Mouse (Mus musculus): ENCODE results near the gene Ctnnd2. TPM values are rescaled to one million over a fixed set of nuclear protein-coding genes. Genes with fewer than 3 reads are reported as not detected.

Gene Ctnnd2
- polyA plus RNA-seq, 1 experiment, result 0.28 TPM

GRCm38 (mm10) chr15:30682360-30683119, 510.1 kb downstream of the Ctnnd2 start:
- no peaks in the 10 kb centered on the region for H3K4me1 ChIP-seq (ENCODE audit: control insufficient read depth, insufficient read depth, low read length)
- no peak overlapping the region for H3K4me3 ChIP-seq (ENCODE audit: insufficient read depth, low read depth, low read length)
- 64% methylated on average over 14 of the region's 14 CpGs for WGBS
- TF ChIP-seq CTCF (conservative IDR thresholded peaks at IDR 0.05; ENCODE audit: insufficient read depth, insufficient read length, low read depth, low read length), result no peak
- TF ChIP-seq POLR2A (IDR thresholded peaks at IDR 0.05; ENCODE audit: low read depth, low read length), result no peak
- no peak for DNase-seq
- H3K27ac ChIP-seq (ENCODE audit: insufficient read depth, low read depth, low read length), result no peak overlapping the region
- no peaks in the 10 kb centered on the region for H3K36me3 ChIP-seq (ENCODE audit: control insufficient read depth, insufficient read depth, low read length)
- H3K27me3 ChIP-seq (replicated peaks; ENCODE audit: control insufficient read depth, insufficient read depth, low read length), result no peaks in the 10 kb centered on the region

- DNase-seq, result no peak
- Histone ChIP-seq H3K4me3 (ENCODE audit: insufficient read depth, low read depth, low read length) (no peak overlapping the region), H3K27ac (ENCODE audit: insufficient read depth, low read depth, low read length) (no peak overlapping the region), H3K27me3 (replicated peaks; ENCODE audit: control insufficient read depth, insufficient read depth, low read length) (no peaks in the 10 kb centered on the region), H3K4me1 (ENCODE audit: control insufficient read depth, insufficient read depth, low read length) (no peaks in the 10 kb centered on the region), H3K36me3 (ENCODE audit: control insufficient read depth, insufficient read depth, low read length) (no peaks in the 10 kb centered on the region)
- TF ChIP-seq POLR2A (IDR thresholded peaks at IDR 0.05; ENCODE audit: low read depth, low read length), result no peak
- TF ChIP-seq CTCF (conservative IDR thresholded peaks at IDR 0.05; ENCODE audit: insufficient read depth, insufficient read length, low read depth, low read length), result no peak
- 60% methylated on average over 4 of the region's 4 CpGs for WGBS
Observed at GRCm38 (mm10) chr15:30686206-30687101, 514.1 kb downstream of the Ctnnd2 start.

GRCm38 (mm10) chr15:30693754-30694205, 521.4 kb downstream of the Ctnnd2 start:
- no peak overlapping the region for H3K4me3 ChIP-seq (ENCODE audit: insufficient read depth, low read depth, low read length)
- 81% methylated on average over 6 of the region's 6 CpGs for WGBS
- H3K27me3 ChIP-seq (replicated peaks; ENCODE audit: control insufficient read depth, insufficient read depth, low read length), result no peaks in the 10 kb centered on the region; the same call in 1 of the 2 replicates
- H3K4me1 ChIP-seq (ENCODE audit: control insufficient read depth, insufficient read depth, low read length), result no peaks in the 10 kb centered on the region
- no peak overlapping the region for H3K27ac ChIP-seq (ENCODE audit: insufficient read depth, low read depth, low read length)
- H3K36me3 ChIP-seq (ENCODE audit: control insufficient read depth, insufficient read depth, low read length), result no peaks in the 10 kb centered on the region
- no peak for DNase-seq
- TF ChIP-seq CTCF (conservative IDR thresholded peaks at IDR 0.05; ENCODE audit: insufficient read depth, insufficient read length, low read depth, low read length) (no peak), POLR2A (IDR thresholded peaks at IDR 0.05; ENCODE audit: low read depth, low read length) (no peak)

GRCm38 (mm10) chr15:30694286-30694685, 521.9 kb downstream of the Ctnnd2 start:
- Histone ChIP-seq H3K4me1 (ENCODE audit: control insufficient read depth, insufficient read depth, low read length) (no peaks in the 10 kb centered on the region), H3K27ac (ENCODE audit: insufficient read depth, low read depth, low read length) (no peak overlapping the region), H3K4me3 (ENCODE audit: insufficient read depth, low read depth, low read length) (no peak overlapping the region), H3K27me3 (replicated peaks; ENCODE audit: control insufficient read depth, insufficient read depth, low read length) (no peaks in the 10 kb centered on the region; the same call in 1 of the 2 replicates), H3K36me3 (ENCODE audit: control insufficient read depth, insufficient read depth, low read length) (no peaks in the 10 kb centered on the region)
- no peak for DNase-seq
- 72% methylated on average over 1 of the region's 1 CpGs for whole genome bisulfite sequencing
- no peak for TF ChIP-seq POLR2A (IDR thresholded peaks at IDR 0.05; ENCODE audit: low read depth, low read length)
- TF ChIP-seq CTCF (conservative IDR thresholded peaks at IDR 0.05; ENCODE audit: insufficient read depth, insufficient read length, low read depth, low read length), result no peak

GRCm38 (mm10) chr15:30695859-30696258, 523.5 kb downstream of the Ctnnd2 start:
- 74% methylated on average over 6 of the region's 6 CpGs for WGBS
- Histone ChIP-seq H3K36me3 (ENCODE audit: control insufficient read depth, insufficient read depth, low read length) (no peaks in the 10 kb centered on the region), H3K4me1 (ENCODE audit: control insufficient read depth, insufficient read depth, low read length) (no peaks in the 10 kb centered on the region), H3K27ac (ENCODE audit: insufficient read depth, low read depth, low read length) (no peak overlapping the region), H3K27me3 (replicated peaks; ENCODE audit: control insufficient read depth, insufficient read depth, low read length) (no peaks in the 10 kb centered on the region; the same call in 1 of the 2 replicates), H3K4me3 (ENCODE audit: insufficient read depth, low read depth, low read length) (no peak overlapping the region)
- TF ChIP-seq POLR2A (IDR thresholded peaks at IDR 0.05; ENCODE audit: low read depth, low read length), result no peak
- TF ChIP-seq CTCF (conservative IDR thresholded peaks at IDR 0.05; ENCODE audit: insufficient read depth, insufficient read length, low read depth, low read length), result no peak
- no peak for DNase-seq

- no peak for TF ChIP-seq POLR2A (IDR thresholded peaks at IDR 0.05; ENCODE audit: low read depth, low read length)
- TF ChIP-seq CTCF (conservative IDR thresholded peaks at IDR 0.05; ENCODE audit: insufficient read depth, insufficient read length, low read depth, low read length), result no peak
- 82% methylated on average over 5 of the region's 5 CpGs for WGBS
Observed at GRCm38 (mm10) chr15:30697356-30697755, 525.0 kb downstream of the Ctnnd2 start.

GRCm38 (mm10) chr15:30700762-30701161, 528.4 kb downstream of the Ctnnd2 start:
- no peaks in the 10 kb centered on the region for H3K36me3 ChIP-seq (ENCODE audit: control insufficient read depth, insufficient read depth, low read length)
- TF ChIP-seq CTCF (conservative IDR thresholded peaks at IDR 0.05; ENCODE audit: insufficient read depth, insufficient read length, low read depth, low read length), result no peak
- TF ChIP-seq POLR2A (IDR thresholded peaks at IDR 0.05; ENCODE audit: low read depth, low read length), result no peak
- no peak overlapping the region for H3K4me3 ChIP-seq (ENCODE audit: insufficient read depth, low read depth, low read length)
- 19% methylated on average over 6 of the region's 6 CpGs for WGBS
- peaks cover 1% of the 10 kb centered on the region; the same call in 1 of the 2 replicates for H3K27me3 ChIP-seq (replicated peaks; ENCODE audit: control insufficient read depth, insufficient read depth, low read length)
- DNase-seq, result peak; percentile 42
- no peaks in the 10 kb centered on the region for H3K4me1 ChIP-seq (ENCODE audit: control insufficient read depth, insufficient read depth, low read length)
- no peak overlapping the region for H3K27ac ChIP-seq (ENCODE audit: insufficient read depth, low read depth, low read length)

More at GRCm38 (mm10) chr15:30697356-30697755, 525.0 kb downstream of the Ctnnd2 start:
- Histone ChIP-seq H3K27me3 (replicated peaks; ENCODE audit: control insufficient read depth, insufficient read depth, low read length) (peaks cover 1% of the 10 kb centered on the region; the same call in 1 of the 2 replicates), H3K4me1 (ENCODE audit: control insufficient read depth, insufficient read depth, low read length) (no peaks in the 10 kb centered on the region), H3K36me3 (ENCODE audit: control insufficient read depth, insufficient read depth, low read length) (no peaks in the 10 kb centered on the region), H3K4me3 (ENCODE audit: insufficient read depth, low read depth, low read length) (no peak overlapping the region), H3K27ac (ENCODE audit: insufficient read depth, low read depth, low read length) (no peak overlapping the region)
- no peak for DNase-seq
